Mouse (Mus musculus) midbrain, embryonic 13.5 days (tissue): ENCODE data around the gene Spryd3. TPM values are rescaled to one million over a fixed set of nuclear protein-coding genes. Genes with fewer than 3 reads are reported as not detected.

ENCODE experiments used
- ATAC-seq: fragments of 200-750 bp; cut with Nextera tagmentation; 2 replicates; pipeline ENCODE4 v1.8.0; 2017; ENCODE audit warnings: mild to moderate bottlenecking, moderate TSS enrichment, moderate library complexity
- H3K27ac ChIP-seq: fragments of 300-500 bp; sonication (generic); 2 replicates; pipeline ENCODE4 v1.5.1; 2015; ENCODE audit warnings: inconsistent platforms, mild to moderate bottlenecking, moderate library complexity
- H3K27me3 ChIP-seq: fragments of 300-500 bp; sonication (generic); 2 replicates; pipeline ENCODE4 v1.6.1; 2015; ENCODE audit warnings: mild to moderate bottlenecking, inconsistent platforms
- H3K36me3 ChIP-seq: fragments of 300-500 bp; sonication (generic); 2 replicates; pipeline ENCODE4 v1.6.1; 2015; ENCODE audit warnings: mild to moderate bottlenecking, inconsistent platforms
- H3K4me1 ChIP-seq: fragments of 300-500 bp; sonication (generic); replicated peaks from 2 replicates; pipeline ENCODE4 v1.6.1; 2015; ENCODE audit warnings: inconsistent platforms
- H3K4me2 ChIP-seq: fragments of 300-500 bp; sonication (generic); replicated peaks from 2 replicates; pipeline ENCODE4 v1.6.1; 2015; ENCODE audit warnings: moderate library complexity, mild to moderate bottlenecking, inconsistent platforms
- H3K4me3 ChIP-seq: fragments of 300-500 bp; sonication (generic); replicated peaks from 2 replicates; pipeline ENCODE4 v1.5.1; 2015; ENCODE audit warnings: mild to moderate bottlenecking, inconsistent platforms
- H3K9ac ChIP-seq: fragments of 300-500 bp; sonication (generic); replicated peaks from 2 replicates; pipeline ENCODE4 v1.6.1; 2015; ENCODE audit warnings: mild to moderate bottlenecking, inconsistent platforms
- H3K9me3 ChIP-seq: fragments of 300-500 bp; sonication (generic); 2 replicates; pipeline ENCODE4 v1.6.1; 2016; ENCODE audit warnings: mild to moderate bottlenecking, inconsistent platforms
- WGBS: fragments of 180-500 bp; shearing (Covaris S2); methylation state at CpG from one replicate; pipeline ENCODE4 v1.1.7; 2015; 5-methylcytosine and 5-hydroxymethylcytosine counted together
- polyA plus RNA-seq: library from polyadenylated mRNA; unstranded; fragments of >200 nt; fragmentation: Nextera tagmentation; extraction: Ambion mirVana; gene quantifications from 2 replicates; pipeline ENCODE4 v1.2.1, GENCODE M21; 2015

Spryd3 gene
- polyA plus RNA-seq = 38.0 and 38.5 TPM in 2 replicates

DNA sequence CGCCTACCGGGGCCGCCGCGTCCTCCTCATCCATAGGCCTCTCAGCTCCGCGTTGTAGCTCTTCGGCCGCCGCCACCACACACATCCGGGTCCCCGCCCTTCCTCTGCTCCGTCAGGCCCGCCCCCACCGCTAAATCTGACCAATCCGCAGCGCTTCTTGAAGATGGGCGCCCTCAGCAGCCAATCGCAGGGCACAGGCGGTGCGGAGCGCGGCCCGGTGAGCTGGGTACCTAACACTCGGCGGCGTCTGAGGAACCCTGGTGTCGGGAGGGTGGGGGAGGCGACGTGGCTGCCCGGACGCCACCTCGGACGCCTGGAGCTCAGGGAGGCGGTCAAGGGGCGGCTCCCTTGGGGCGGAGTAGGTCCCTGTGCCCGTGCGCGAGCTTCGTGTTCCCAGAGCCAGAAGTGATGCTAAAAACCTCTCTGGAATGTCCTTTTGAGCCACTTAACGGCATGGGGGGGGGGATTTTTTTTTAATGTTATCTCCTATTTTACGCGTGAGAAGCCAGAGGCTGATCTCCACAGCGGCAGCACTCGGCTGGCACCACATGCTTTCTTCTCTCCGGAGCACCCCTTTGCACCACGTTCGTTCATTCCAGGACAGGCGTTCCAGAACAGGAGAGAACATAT, at the start of gene Spryd3:
Gene Spryd3 (minus strand): TSS at position 106 of the 630 bp plus-strand sequence.
- peak; percentile 99 for ATAC-seq

DNA sequence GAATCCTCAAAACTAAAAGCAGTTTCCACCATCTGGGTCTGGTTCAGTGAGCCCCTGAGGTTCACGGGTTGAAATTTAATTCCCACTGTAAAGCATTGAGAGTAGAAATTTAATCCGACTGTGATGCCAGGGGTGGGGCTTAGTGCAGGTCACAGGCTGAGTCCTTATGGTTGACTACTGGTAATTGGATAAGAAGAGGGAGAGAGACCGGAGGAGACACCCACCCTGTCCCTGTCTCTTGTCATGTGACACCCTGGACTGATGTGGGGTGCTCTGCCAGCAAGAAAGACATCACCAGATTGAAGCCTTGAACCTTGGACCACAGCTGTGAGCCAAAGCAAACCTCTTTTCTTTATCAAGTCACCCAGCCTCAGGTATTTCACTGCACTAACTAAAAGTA, 47.0 kb upstream of the Spryd3 start:
- no peak for ATAC-seq
- H3K9ac ChIP-seq = no peak overlapping the region
- 90% methylated on average over 3 of the region's 3 CpGs for WGBS

More for the DNA sequence above, at the start of gene Spryd3:
- Histone ChIP-seq H3K27ac (peak within 1 kb of the TSS; percentile 88), H3K36me3 (peaks cover 22% of the 10 kb centered on the region), H3K4me1 (peaks cover 20% of the 10 kb centered on the region), H3K9me3 (no peaks in the 10 kb centered on the region), H3K4me3 (peak within 1 kb of the TSS; percentile 79), H3K4me2 (peak within 1 kb of the TSS; percentile 73), H3K9ac (peak within 1 kb of the TSS; percentile 91), H3K27me3 (no peaks in the 10 kb centered on the region)
- under 1% methylated on average over 49 of the region's 50 CpGs for WGBS

DNA sequence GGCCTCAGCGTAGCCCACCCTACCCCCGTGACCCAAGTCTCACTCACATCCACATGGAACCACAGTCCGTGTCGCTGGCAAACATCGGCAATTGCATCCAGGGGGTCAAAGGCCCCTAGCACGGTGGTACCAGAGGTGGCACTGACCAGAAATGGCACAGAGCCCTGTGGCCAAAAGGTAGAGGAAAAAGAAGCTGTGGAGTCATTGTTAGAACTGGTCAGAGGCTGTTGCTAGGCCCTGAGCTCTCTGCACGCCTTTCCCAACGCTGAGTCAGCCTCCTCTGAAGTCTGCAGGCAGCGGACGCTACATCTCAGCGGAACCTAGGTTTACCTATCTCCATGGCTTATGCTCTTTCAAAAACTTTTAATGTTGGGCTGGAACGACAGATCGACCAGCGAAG, 43.9 kb upstream of the Spryd3 start:
- no peaks in the 10 kb centered on the region for H3K27me3 ChIP-seq
- no peak overlapping the region for H3K27ac ChIP-seq
- WGBS = 90% methylated on average over 14 of the region's 14 CpGs
- no peak overlapping the region for H3K4me2 ChIP-seq
- H3K4me3 ChIP-seq = no peak overlapping the region
- peaks cover 18% of the 10 kb centered on the region for H3K36me3 ChIP-seq
- ATAC-seq = no peak
- H3K9ac ChIP-seq = no peak overlapping the region
- H3K9me3 ChIP-seq = no peaks in the 10 kb centered on the region
- no peaks in the 10 kb centered on the region for H3K4me1 ChIP-seq

More for the DNA sequence above, 47.0 kb upstream of the Spryd3 start:
- peaks cover 27% of the 10 kb centered on the region for H3K36me3 ChIP-seq
- H3K4me3 ChIP-seq = no peak overlapping the region
- no peaks in the 10 kb centered on the region for H3K4me1 ChIP-seq
- H3K4me2 ChIP-seq = no peak overlapping the region
- no peaks in the 10 kb centered on the region for H3K9me3 ChIP-seq
- no peaks in the 10 kb centered on the region for H3K27me3 ChIP-seq
- no peak overlapping the region for H3K27ac ChIP-seq

DNA sequence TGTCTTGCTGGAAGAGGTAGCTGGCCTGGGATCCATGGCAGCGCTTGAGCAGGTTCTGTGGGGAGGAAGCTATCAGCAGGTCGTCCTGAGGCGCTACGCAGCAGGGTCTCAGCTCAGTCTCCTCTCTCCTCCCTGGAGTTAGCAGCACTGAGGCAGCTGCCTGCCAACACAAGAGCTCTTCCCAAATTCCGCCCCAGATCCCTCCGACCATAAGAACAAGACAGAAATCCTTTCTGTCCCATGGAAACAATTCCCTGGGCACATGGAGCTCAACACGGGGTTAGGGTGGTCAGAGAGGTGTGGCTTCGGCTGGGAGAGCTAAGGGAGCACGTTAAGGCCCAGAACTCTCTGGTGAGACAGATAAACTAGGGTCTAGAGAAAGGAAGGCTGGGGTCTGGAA, 43.1 kb upstream of the Spryd3 start:
- Histone ChIP-seq H3K4me3 (no peak overlapping the region), H3K27me3 (no peaks in the 10 kb centered on the region), H3K9me3 (peaks cover 4% of the 10 kb centered on the region; the same call in 1 of the 2 replicates), H3K4me2 (no peak overlapping the region), H3K4me1 (no peaks in the 10 kb centered on the region), H3K36me3 (peaks cover 13% of the 10 kb centered on the region), H3K27ac (no peak overlapping the region), H3K9ac (0 out of 2 replicates have a peak overlapping the region, but pooled peaks have one; percentile 10)
- WGBS = 79% methylated on average over 9 of the region's 9 CpGs
- no peak for ATAC-seq

DNA sequence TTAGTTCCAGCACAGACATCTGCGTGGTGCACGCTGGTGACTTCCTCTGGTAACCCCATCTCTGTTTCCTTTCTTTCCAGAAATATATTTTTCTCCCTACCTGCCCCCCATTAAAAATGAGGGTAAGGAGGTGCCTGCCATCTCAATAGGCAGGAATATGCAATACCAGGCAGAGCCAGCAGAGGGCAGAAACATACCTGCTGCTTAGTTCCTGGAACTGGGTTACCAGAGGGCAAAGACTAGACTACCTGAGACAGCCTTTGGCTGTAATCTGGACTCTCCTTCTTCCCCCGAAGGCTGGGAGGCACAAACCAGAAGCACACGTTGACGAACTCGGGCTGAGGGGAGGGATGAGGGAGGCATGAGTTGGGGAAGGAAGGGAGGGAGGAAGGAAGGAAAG, 42.2 kb upstream of the Spryd3 start:
- Histone ChIP-seq H3K36me3 (peaks cover 6% of the 10 kb centered on the region; the same call in 1 of the 2 replicates), H3K4me2 (no peak overlapping the region), H3K4me3 (no peak overlapping the region), H3K9ac (no peak overlapping the region), H3K9me3 (peaks cover 4% of the 10 kb centered on the region; the same call in 1 of the 2 replicates), H3K4me1 (no peaks in the 10 kb centered on the region), H3K27me3 (no peaks in the 10 kb centered on the region), H3K27ac (no peak overlapping the region)
- 21% methylated on average over 6 of the region's 6 CpGs for WGBS
- no peak for ATAC-seq

DNA sequence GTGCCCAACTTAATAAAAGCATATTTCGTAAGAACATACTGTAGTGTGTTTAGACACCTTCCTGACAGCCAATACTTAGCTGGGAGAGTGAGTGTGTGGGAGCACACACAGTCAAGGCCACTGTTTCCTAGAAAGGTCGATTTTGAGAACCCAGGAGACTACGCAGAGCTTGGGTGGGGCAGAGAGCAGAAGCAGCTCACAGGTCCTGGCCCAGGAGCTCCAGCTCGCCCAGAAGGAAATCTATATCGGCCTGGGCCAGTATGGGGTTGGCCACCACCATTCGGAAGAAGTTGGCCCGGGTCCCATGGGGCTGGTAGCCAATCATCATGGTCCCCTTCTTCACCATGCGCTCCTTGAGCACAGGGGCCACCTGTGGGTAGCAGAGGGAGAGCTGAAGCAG, 41.4 kb upstream of the Spryd3 start:
- no peak overlapping the region for H3K27ac ChIP-seq
- no peaks in the 10 kb centered on the region for H3K27me3 ChIP-seq
- H3K9ac ChIP-seq = no peak overlapping the region
- no peak overlapping the region for H3K4me2 ChIP-seq
- ATAC-seq = no peak
- 86% methylated on average over 8 of the region's 8 CpGs for WGBS
- H3K36me3 ChIP-seq = peaks cover 4% of the 10 kb centered on the region; the same call in 1 of the 2 replicates
- H3K9me3 ChIP-seq = peaks cover 4% of the 10 kb centered on the region; the same call in 1 of the 2 replicates
- no peak overlapping the region for H3K4me3 ChIP-seq
- H3K4me1 ChIP-seq = no peaks in the 10 kb centered on the region

DNA sequence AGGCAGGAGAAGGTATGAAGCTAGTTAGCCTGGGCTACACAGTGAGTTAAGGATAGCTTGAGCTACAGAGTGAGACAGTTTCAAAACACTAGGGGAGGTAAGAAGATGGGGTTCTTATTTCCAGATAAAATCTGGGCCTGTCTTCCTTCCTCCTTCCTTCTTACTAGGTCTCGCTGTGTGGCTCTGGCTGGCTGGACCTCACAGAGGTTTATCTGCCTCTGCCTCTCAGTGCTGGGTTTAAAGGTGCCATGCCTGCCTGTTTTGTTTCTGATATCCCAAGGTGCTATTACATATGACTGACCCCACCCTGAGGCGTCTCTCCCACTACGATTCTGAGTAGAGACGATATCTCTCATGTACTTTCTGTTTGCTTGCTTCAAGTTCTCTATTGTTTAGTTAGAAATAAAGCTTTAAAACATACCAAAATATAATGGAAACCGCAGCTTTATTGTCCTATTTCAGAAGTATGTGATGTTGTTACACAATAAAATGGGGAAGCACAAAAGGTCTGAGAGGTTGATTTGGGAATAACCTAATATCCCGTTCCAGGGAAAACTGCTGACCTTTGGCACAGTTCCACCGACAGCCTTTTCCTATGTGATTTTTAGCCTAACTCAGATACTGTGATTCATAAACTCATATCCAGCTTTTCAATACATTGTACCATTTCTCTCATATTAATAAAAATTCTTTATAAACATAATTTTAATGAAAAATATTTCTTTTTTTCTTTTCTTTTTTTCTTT, 40.7 kb upstream of the Spryd3 start:
- no peak for ATAC-seq
- H3K27me3 ChIP-seq = no peaks in the 10 kb centered on the region
- H3K9me3 ChIP-seq = peaks cover 4% of the 10 kb centered on the region; the same call in 1 of the 2 replicates
- no peak overlapping the region for H3K4me3 ChIP-seq
- peaks cover 4% of the 10 kb centered on the region; the same call in 1 of the 2 replicates for H3K36me3 ChIP-seq
- H3K4me1 ChIP-seq = no peaks in the 10 kb centered on the region
- H3K9ac ChIP-seq = no peak overlapping the region
- no peak overlapping the region for H3K27ac ChIP-seq
- no peak overlapping the region for H3K4me2 ChIP-seq
- WGBS = 89% methylated on average over 7 of the region's 7 CpGs

DNA sequence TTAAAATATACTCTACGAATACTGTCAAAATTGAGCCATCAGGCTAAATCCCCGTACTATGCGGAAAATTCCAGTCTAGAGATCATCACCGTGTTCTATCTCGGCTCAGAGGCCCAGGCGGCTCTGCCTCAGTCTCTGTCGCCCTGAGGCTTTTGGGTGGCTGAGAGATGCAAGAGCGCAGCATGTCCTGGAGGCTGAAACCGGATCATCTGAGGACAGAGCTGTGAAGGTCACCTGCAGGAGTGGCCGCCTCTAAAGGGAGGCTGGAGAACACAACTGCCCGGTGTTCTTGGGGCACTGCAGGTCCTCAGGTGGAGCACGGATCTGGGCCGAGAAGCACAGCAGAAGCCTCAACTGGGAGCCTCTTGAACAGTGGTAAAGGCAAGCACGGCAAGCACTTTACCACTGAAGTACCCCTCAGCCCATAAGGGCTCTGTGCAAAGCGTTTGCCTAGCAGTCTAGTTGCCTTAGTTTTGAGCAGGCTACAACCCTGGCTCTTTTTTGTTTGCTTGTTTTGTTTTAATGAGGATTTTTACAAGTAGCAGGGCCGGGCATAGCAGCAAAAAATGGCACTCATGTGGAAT, 39.8 kb upstream of the Spryd3 start:
- Histone ChIP-seq H3K4me1 (no peaks in the 10 kb centered on the region), H3K27me3 (no peaks in the 10 kb centered on the region), H3K4me3 (no peak overlapping the region), H3K9ac (no peak overlapping the region), H3K36me3 (peaks cover 4% of the 10 kb centered on the region; the same call in 1 of the 2 replicates), H3K9me3 (peaks cover 4% of the 10 kb centered on the region; the same call in 1 of the 2 replicates), H3K27ac (no peak overlapping the region), H3K4me2 (no peak overlapping the region)
- ATAC-seq = no peak
- 89% methylated on average over 16 of the region's 16 CpGs for WGBS

DNA sequence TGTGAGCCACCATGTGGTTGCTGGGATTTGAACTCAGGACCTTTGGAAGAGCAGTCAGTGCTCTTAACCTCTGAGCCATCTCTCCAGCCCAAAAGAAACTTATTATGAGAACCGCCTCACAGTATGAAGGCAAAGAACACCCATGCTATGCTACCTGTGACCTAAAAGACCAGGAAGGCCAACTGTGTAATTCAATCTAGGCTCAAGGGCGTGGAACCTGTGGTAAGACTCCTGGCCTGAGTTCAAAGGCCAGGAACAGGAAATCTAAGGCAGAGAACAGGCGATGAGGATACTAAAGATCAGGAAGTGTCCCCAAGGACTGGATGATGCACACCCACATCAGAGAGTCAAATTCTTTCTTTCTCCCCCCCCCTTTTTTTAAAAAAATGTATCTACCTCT, 37.5 kb upstream of the Spryd3 start:
- 88% methylated on average over 3 of the region's 3 CpGs for WGBS
- no peak overlapping the region for H3K27ac ChIP-seq
- H3K4me3 ChIP-seq = no peak overlapping the region
- ATAC-seq = no peak
- H3K4me2 ChIP-seq = no peak overlapping the region
- H3K36me3 ChIP-seq = peaks cover 4% of the 10 kb centered on the region; the same call in 1 of the 2 replicates
- no peaks in the 10 kb centered on the region for H3K4me1 ChIP-seq
- no peaks in the 10 kb centered on the region for H3K27me3 ChIP-seq
- no peak overlapping the region for H3K9ac ChIP-seq
- H3K9me3 ChIP-seq = peaks cover 4% of the 10 kb centered on the region; the same call in 1 of the 2 replicates

DNA sequence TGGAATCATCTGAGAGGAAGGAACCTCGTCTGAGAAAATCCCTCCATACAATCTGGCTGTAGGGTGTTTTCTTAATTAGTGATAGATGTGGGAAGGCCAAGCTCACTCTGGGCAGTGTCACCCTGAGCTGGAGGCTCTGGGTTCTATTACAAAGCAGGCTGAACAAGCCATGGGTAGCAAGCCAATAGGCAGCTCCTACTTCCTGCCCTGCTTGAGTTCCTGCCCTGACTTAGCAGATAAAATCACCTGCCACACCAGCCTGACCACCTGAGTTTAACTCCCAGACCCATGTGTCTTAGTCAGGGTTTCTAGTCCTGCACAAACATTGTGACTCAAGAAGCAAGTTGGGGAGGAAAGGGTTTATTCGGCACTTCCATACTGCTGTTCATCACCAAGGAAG, 33.0 kb upstream of the Spryd3 start:
- Histone ChIP-seq H3K9me3 (no peaks in the 10 kb centered on the region), H3K9ac (no peak overlapping the region), H3K36me3 (no peaks in the 10 kb centered on the region), H3K4me1 (no peaks in the 10 kb centered on the region), H3K27ac (no peak overlapping the region), H3K4me3 (no peak overlapping the region), H3K27me3 (no peaks in the 10 kb centered on the region), H3K4me2 (no peak overlapping the region)
- WGBS = 69% methylated on average over 2 of the region's 2 CpGs
- no peak for ATAC-seq

DNA sequence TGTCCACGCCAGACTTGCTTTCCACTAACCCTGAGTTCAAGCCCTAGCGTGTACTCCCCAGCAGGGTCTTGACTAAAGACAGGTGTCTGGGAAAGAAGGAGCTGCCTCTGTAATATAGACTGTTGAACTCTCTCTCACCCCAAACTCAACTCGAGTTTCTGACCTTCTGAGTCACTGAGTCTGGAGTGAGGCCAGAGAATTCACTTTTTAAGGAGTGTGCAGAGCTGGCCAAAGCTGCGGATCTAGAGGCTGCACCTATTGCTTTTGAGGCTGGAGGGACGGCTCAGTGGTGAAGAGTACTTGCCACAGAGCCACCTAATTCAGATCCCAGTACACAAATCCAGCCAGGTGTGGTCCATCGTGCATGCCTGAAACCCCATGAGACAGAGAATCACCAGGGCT, 31.6 kb upstream of the Spryd3 start:
- Histone ChIP-seq H3K4me1 (no peaks in the 10 kb centered on the region), H3K9me3 (no peaks in the 10 kb centered on the region), H3K36me3 (no peaks in the 10 kb centered on the region), H3K27ac (no peak overlapping the region), H3K27me3 (no peaks in the 10 kb centered on the region), H3K4me2 (no peak overlapping the region), H3K9ac (no peak overlapping the region), H3K4me3 (no peak overlapping the region)
- ATAC-seq = no peak
- 80% methylated on average over 6 of the region's 6 CpGs for WGBS
